Mouse (Mus musculus) megakaryocyte, embryonic 14.5 days (primary cell): Measurements from ENCODE around the gene Agap3.

Experiments
- FLI1 ChIP-seq: IDR thresholded peaks from 2 replicates; pipeline ENCODE4 v1.6.1; 2012; ENCODE audit warnings: low read length, inconsistent platforms, mixed read lengths
- GATA1 ChIP-seq: IDR thresholded peaks from 3 replicates; pipeline ENCODE4 v1.6.1; 2012; ENCODE audit warnings: mixed read lengths, low read length, inconsistent platforms, borderline replicate concordance

DNA sequence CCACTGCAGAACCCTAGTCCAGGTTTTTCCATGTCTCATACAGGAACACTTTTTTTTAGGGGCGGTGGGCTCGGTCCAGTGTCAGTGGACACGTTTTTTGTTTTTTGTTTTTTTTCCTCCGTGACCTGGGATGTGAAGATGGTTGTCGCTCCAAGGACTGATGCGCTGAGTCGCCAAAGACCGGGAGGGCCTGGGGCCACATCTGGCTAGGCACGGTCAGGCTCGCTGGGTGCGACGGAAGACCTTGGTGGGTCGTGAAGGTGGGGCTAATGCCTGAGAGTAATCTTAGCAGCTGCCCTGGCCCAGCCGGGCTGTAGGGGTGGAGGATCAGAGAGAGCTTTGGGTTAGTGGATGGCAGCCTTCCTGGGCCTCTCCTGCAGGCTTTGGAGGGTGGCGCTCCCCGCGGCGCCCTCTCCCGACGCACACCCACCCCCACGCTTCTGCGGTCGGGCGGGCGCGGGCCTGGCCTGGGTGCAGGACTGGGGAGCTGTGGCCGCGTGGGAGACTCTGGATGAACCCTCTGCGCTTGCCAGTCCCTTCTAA, 785 bp downstream of the Agap3 start:
- TF ChIP-seq GATA1, result no peak
- TF ChIP-seq FLI1, result no peak
